Mouse (Mus musculus): ENCODE data around the gene Alyref2. TPM values are rescaled to one million over a fixed set of nuclear protein-coding genes. Genes with fewer than 3 reads are reported as not detected.
A peak's percentile ranks its signal among the peaks of the same experiment; 100 is the strongest.

The Alyref2 gene
- polyA plus RNA-seq, 1 experiment from 2014 or later = 8.4 TPM

- no peak for ATAC-seq
Observed at GRCm38 (mm10) chr1:171531367-171531766, 28.1 kb downstream of the Alyref2 start.

GRCm38 (mm10) chr1:171532830-171533229 lies 29.6 kb downstream of the Alyref2 start:
- Histone ChIP-seq H3K9ac (replicated peaks) (no peak overlapping the region), H3K9me3 (ENCODE audit: low read length) (no peaks in the 10 kb centered on the region), H3K36me3 (replicated peaks; ENCODE audit: insufficient read depth, low read length) (no peaks in the 10 kb centered on the region), H3K27me3 (ENCODE audit: insufficient read depth, low read length) (no peaks in the 10 kb centered on the region), H3K4me3 (ENCODE audit: low read depth, low read length) (no peak overlapping the region), H3K4me1 (ENCODE audit: insufficient read depth) (no peaks in the 10 kb centered on the region), H3K4me2 (ENCODE audit: low read depth, low read length) (no peak overlapping the region), H3K27ac (ENCODE audit: low read depth) (no peak overlapping the region)
- no peak for ATAC-seq
- TF ChIP-seq EP300 (IDR thresholded peaks at IDR 0.05; ENCODE audit: low read depth) (no peak), CTCF (IDR thresholded peaks at IDR 0.05; ENCODE audit: low read depth) (peak; percentile 59)
- no peak for DNase-seq
- WGBS (ENCODE audit: insufficient replicate concordance) = 58% methylated on average over 2 of the region's 2 CpGs

More at GRCm38 (mm10) chr1:171531367-171531766, 28.1 kb downstream of the Alyref2 start:
- Histone ChIP-seq H3K36me3 (replicated peaks; ENCODE audit: insufficient read depth, low read length) (no peaks in the 10 kb centered on the region), H3K4me3 (ENCODE audit: low read depth, low read length) (no peak overlapping the region), H3K27me3 (ENCODE audit: insufficient read depth, low read length) (no peaks in the 10 kb centered on the region), H3K4me1 (ENCODE audit: insufficient read depth) (no peaks in the 10 kb centered on the region), H3K27ac (ENCODE audit: low read depth) (no peak overlapping the region), H3K9me3 (ENCODE audit: low read length) (no peaks in the 10 kb centered on the region), H3K4me2 (ENCODE audit: low read depth, low read length) (no peak overlapping the region), H3K9ac (replicated peaks) (no peak overlapping the region)
- DNase-seq = no peak
- no peak for TF ChIP-seq EP300 (IDR thresholded peaks at IDR 0.05; ENCODE audit: low read depth)
- TF ChIP-seq CTCF (IDR thresholded peaks at IDR 0.05; ENCODE audit: low read depth) = no peak
- WGBS (ENCODE audit: insufficient replicate concordance) = 91% methylated on average over 4 of the region's 4 CpGs

GRCm38 (mm10) chr1:171534557-171534956 lies 31.3 kb downstream of the Alyref2 start:
- DNase-seq = no peak
- H3K27me3 ChIP-seq (ENCODE audit: insufficient read depth, low read length) = no peaks in the 10 kb centered on the region
- no peak overlapping the region for H3K4me3 ChIP-seq (ENCODE audit: low read depth, low read length)
- no peaks in the 10 kb centered on the region for H3K9me3 ChIP-seq (ENCODE audit: low read length)
- no peak for TF ChIP-seq CTCF (IDR thresholded peaks at IDR 0.05; ENCODE audit: low read depth)
- TF ChIP-seq EP300 (IDR thresholded peaks at IDR 0.05; ENCODE audit: low read depth) = no peak
- H3K9ac ChIP-seq (replicated peaks) = no peak overlapping the region
- H3K36me3 ChIP-seq (replicated peaks; ENCODE audit: insufficient read depth, low read length) = no peaks in the 10 kb centered on the region
- H3K27ac ChIP-seq (ENCODE audit: low read depth) = no peak overlapping the region
- H3K4me2 ChIP-seq (ENCODE audit: low read depth, low read length) = no peak overlapping the region
- ATAC-seq = no peak
- H3K4me1 ChIP-seq (ENCODE audit: insufficient read depth) = no peaks in the 10 kb centered on the region

- no peak within 1 kb of the TSS for H3K27ac ChIP-seq (ENCODE audit: low read depth)
- no peaks in the 10 kb centered on the region for H3K9me3 ChIP-seq (ENCODE audit: low read length)
- 68% methylated on average over 1 of the region's 1 CpGs for WGBS (ENCODE audit: insufficient replicate concordance)
- no peaks in the 10 kb centered on the region for H3K27me3 ChIP-seq (ENCODE audit: insufficient read depth, low read length)
- TF ChIP-seq CTCF (IDR thresholded peaks at IDR 0.05; ENCODE audit: low read depth) (no peak), EP300 (IDR thresholded peaks at IDR 0.05; ENCODE audit: low read depth) (no peak)
- H3K36me3 ChIP-seq (replicated peaks; ENCODE audit: insufficient read depth, low read length) = no peaks in the 10 kb centered on the region
- H3K4me2 ChIP-seq (ENCODE audit: low read depth, low read length) = no peak within 1 kb of the TSS
- H3K9ac ChIP-seq (replicated peaks) = no peak within 1 kb of the TSS
- ATAC-seq (no peak), DNase-seq (no peak)
- no peaks in the 10 kb centered on the region for H3K4me1 ChIP-seq (ENCODE audit: insufficient read depth)
- H3K4me3 ChIP-seq (ENCODE audit: low read depth, low read length) = no peak within 1 kb of the TSS
Observed at GRCm38 (mm10) chr1:171535194-171535593, 31.9 kb downstream of the Alyref2 start, which contains the start of gene Itln1. Gene Itln1, minus strand, starts transcription at chr1:171535294.

- Histone ChIP-seq H3K27me3 (ENCODE audit: insufficient read depth, low read length) (no peaks in the 10 kb centered on the region), H3K27ac (ENCODE audit: low read depth) (no peak overlapping the region), H3K4me3 (ENCODE audit: low read depth, low read length) (no peak overlapping the region), H3K9me3 (ENCODE audit: low read length) (peaks cover 4% of the 10 kb centered on the region; the same call in 1 of the 2 replicates), H3K4me1 (ENCODE audit: insufficient read depth) (no peaks in the 10 kb centered on the region), H3K9ac (replicated peaks) (no peak overlapping the region), H3K36me3 (replicated peaks; ENCODE audit: insufficient read depth, low read length) (no peaks in the 10 kb centered on the region), H3K4me2 (ENCODE audit: low read depth, low read length) (no peak overlapping the region)
- DNase-seq (no peak), ATAC-seq (no peak)
- WGBS (ENCODE audit: insufficient replicate concordance) = 75% methylated on average over 1 of the region's 1 CpGs
- TF ChIP-seq CTCF (IDR thresholded peaks at IDR 0.05; ENCODE audit: low read depth) = no peak
- TF ChIP-seq EP300 (IDR thresholded peaks at IDR 0.05; ENCODE audit: low read depth) = no peak
Observed at GRCm38 (mm10) chr1:171540694-171541093, 37.4 kb downstream of the Alyref2 start.

- Histone ChIP-seq H3K9me3 (ENCODE audit: low read length) (no peaks in the 10 kb centered on the region), H3K27me3 (ENCODE audit: insufficient read depth, low read length) (no peaks in the 10 kb centered on the region), H3K27ac (ENCODE audit: low read depth) (peak overlapping the region; percentile 12; the same call in 1 of the 2 replicates), H3K4me1 (ENCODE audit: insufficient read depth) (peaks cover 1% of the 10 kb centered on the region; the same call in 1 of the 2 replicates), H3K9ac (replicated peaks) (no peak overlapping the region), H3K36me3 (replicated peaks; ENCODE audit: insufficient read depth, low read length) (no peaks in the 10 kb centered on the region), H3K4me3 (ENCODE audit: low read depth, low read length) (no peak overlapping the region), H3K4me2 (ENCODE audit: low read depth, low read length) (no peak overlapping the region)
- TF ChIP-seq EP300 (IDR thresholded peaks at IDR 0.05; ENCODE audit: low read depth) (no peak), CTCF (IDR thresholded peaks at IDR 0.05; ENCODE audit: low read depth) (no peak)
- 41% methylated on average over 7 of the region's 7 CpGs for WGBS (ENCODE audit: insufficient replicate concordance)
- DNase-seq (no peak), ATAC-seq (0 out of 2 replicates have a peak, but pooled peaks have one; percentile 25)
Observed at GRCm38 (mm10) chr1:171551326-171551725, 48.0 kb downstream of the Alyref2 start.

- Histone ChIP-seq H3K4me3 (ENCODE audit: low read depth, low read length) (no peak overlapping the region), H3K9me3 (ENCODE audit: low read length) (no peaks in the 10 kb centered on the region), H3K4me2 (ENCODE audit: low read depth, low read length) (no peak overlapping the region), H3K27me3 (ENCODE audit: insufficient read depth, low read length) (no peaks in the 10 kb centered on the region), H3K4me1 (ENCODE audit: insufficient read depth) (peaks cover 2% of the 10 kb centered on the region; the same call in 1 of the 2 replicates), H3K36me3 (replicated peaks; ENCODE audit: insufficient read depth, low read length) (no peaks in the 10 kb centered on the region), H3K27ac (ENCODE audit: low read depth) (no peak overlapping the region), H3K9ac (replicated peaks) (no peak overlapping the region)
- TF ChIP-seq EP300 (IDR thresholded peaks at IDR 0.05; ENCODE audit: low read depth) = no peak
- no peak for TF ChIP-seq CTCF (IDR thresholded peaks at IDR 0.05; ENCODE audit: low read depth)
- DNase-seq (no peak), ATAC-seq (no peak)
- 69% methylated on average over 2 of the region's 2 CpGs for WGBS (ENCODE audit: insufficient replicate concordance)
Observed at GRCm38 (mm10) chr1:171552230-171552629, 49.0 kb downstream of the Alyref2 start.

All from liver, postnatal 0 days (tissue).